Mouse (Mus musculus) liver, postnatal 0 days (tissue): ENCODE data around the gene 1600014C23Rik.

Experiments
- CTCF ChIP-seq: sonication (generic); IDR thresholded peaks from 2 replicates; pipeline ENCODE4 v1.5.1; 2016; ENCODE audit warnings: antibody characterized with exemption, low read depth
- EP300 ChIP-seq: IDR thresholded peaks from 2 replicates; pipeline ENCODE4 v1.6.1; 2016; ENCODE audit warnings: antibody characterized with exemption, low read depth, mild to moderate bottlenecking

GRCm38 (mm10) chr17:45711525-45711924 lies 22.1 kb downstream of the 1600014C23Rik start:
- TF ChIP-seq CTCF (no peak), EP300 (no peak)
